Mouse (Mus musculus): Measurements from ENCODE around the gene Kalrn.

Gene Kalrn

DNA sequence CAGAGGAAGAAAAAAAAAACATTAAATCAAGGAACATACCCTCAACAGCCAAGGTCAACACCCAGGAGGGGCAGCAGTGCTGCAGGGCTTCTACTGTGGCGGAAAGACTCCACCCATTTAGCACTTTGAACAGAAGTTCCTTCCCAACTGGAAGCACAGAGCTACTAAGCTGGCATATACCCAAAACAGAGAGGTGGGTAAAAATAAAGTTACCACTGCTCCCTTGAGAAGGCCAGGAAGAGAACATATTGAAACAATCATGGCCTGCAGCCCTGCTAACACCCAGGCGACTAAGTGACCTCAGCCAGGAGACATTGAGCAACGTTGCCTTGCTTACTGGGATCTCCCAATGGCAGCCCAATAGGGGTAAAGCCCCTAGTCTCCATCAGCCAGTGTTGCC, 79.4 kb downstream of the Kalrn start:
- no peak for DNase-seq

DNA sequence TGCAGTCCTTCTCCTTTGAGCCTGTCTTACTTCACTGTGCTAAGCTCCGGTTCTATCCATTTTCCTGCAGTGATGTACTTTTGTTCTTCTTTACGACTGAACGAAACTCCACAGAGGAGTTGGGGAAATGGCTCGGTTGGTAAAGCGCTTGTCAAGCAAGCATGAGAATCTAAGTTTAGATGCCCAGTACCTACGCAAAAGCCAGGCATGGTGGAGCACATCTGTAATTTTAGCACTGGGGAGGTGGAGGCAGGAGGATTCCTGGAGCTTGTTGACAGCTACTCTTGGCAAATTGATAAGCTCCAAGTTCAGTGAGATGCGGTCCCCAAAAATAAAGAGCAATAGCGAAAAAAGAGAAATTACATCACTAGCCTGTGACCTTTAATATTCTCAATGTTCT, 82.1 kb downstream of the Kalrn start:
- DNase-seq, result no peak

DNA sequence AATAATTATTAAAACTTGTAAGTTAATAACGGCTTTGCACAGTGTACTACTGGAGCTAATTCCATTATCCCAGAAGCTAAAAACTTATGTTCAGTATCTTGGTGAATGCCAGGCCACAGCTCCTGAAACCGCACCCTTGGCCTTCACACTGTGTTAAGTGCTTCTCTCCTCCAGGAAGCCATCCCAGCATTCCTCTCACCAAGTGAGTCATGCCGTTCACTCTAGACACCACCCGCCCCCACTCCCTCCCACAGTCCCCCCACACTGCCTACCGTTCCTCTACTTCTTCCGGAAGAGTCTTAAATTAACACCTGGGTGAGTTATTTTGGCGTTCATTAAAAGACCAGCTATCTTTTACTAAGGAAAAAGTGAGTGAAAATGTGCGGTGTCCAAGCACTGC, 82.8 kb downstream of the Kalrn start:
- DNase-seq, result no peak

DNA sequence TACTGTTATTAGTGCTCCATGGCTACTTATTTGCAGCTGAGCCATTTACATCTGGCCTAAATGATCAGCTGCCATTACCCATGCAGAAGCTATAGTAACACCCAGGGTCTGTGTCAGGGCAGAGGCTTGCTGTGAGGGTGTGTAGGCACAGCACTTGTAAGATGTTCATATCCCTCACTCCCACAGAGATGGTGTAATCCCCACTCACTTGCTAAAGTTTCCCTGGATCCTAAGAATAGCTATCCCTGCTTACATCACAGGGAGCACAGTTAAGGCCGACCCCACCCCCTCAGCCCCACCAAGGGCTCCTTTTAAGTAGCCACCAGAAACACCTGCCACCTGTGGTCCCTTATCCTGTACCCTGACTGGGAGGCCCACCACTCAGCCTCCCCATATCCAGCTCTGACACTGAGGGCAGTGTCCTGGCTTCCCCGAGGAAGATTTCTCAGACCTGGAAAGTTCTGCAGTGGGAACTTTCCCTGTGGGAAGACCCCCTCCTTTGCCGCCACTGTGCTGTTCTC, 83.5 kb downstream of the Kalrn start:
- no peak for DNase-seq

DNA sequence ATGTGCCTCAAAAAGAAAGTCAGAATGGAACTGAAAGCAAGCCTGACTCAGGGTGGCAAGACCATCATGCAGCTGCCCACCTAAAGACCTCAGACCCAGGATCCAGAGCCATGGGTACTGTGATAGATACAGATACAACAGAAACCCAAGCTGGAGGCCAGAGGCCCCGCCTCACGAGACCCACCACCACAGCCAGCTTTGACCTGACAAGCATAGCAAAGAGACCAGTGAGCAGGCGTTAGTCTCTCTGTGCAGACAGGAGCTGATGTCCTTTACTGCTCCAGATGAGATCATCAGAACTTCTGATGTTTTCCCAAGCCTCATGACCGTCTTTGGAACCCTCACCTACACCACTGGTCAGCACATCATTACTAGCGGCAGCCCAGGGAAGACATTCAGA, 85.5 kb downstream of the Kalrn start:
- no peak for DNase-seq

DNA sequence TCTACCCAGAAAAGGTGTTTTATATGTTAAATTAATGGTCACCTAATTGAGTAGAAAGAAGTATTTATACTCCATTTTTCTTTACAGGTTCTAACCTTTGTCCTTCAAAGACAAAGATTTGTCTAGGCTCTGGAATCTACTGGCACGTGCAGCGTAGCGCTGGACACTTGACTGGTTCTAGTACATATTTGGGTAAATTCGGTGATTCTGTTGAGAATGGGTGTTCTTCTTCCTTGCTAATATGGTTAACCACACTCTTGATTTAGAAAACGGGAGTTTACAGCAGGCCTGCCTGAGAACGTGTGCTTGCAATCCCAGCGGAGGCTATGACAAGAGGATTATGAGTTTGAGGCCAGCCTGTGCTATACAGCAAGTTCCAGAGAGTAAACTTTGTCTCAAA, 86.1 kb downstream of the Kalrn start:
- DNase-seq, result no peak

DNA sequence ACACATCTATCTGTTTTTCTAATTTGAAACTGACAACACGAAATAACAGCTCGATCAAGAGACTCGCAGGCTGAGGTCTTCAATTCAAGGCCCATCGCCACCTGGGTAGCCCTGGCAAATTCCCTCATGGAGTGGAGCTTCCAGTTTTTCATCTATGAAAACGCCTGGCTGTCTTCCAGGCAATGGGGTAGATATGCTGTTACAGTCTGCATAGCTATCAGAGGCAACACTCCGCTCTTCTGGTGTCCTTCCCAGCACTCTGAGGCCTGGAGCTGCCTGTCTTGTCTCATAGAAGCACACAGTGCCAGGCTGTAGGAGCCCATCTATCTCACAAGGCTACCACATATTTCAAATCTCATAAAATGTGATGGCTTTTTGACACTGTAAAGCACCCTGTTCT, 87.8 kb downstream of the Kalrn start:
- DNase-seq, result peak in 1 of 2 experiments; percentile 6

DNA sequence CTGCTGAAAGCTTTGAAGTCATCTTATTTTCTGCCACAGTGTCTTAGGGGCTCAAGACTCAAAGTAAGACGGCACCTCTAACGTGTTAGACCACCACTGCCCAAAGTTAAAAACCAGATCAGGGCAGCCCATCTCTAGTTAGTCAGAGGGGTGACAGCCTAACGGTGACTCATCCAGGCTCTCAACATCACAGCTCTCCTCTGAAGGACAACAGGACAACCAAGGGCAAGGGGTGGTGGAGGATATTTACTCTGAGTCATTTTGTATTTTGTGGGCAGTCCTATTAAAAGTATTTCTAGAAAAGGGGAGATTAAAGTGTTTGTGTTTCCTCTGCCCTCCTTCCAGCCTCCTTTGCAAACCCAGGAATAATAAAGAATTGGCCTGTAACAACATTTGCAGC, 88.4 kb downstream of the Kalrn start:
- no peak for DNase-seq

DNA sequence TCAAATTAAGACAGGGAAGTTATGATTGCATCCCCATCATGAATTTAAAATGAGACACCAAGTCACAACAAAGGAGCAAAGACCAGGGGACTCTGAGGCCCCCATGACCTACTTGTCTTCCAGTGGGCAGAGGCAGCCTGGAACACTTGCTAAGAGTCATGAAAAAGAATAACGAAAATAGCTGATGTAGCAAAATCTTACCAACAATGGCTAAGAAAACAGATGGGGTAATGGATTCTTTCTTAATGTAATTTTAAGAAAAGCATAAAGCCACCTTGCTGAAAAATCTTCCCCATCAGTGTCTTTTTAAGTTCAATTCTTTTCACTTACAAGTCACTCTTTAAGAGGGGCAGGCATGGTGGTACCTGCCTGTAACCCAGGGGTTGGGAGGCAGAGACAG, 89.1 kb downstream of the Kalrn start:
- DNase-seq, result no peak

DNA sequence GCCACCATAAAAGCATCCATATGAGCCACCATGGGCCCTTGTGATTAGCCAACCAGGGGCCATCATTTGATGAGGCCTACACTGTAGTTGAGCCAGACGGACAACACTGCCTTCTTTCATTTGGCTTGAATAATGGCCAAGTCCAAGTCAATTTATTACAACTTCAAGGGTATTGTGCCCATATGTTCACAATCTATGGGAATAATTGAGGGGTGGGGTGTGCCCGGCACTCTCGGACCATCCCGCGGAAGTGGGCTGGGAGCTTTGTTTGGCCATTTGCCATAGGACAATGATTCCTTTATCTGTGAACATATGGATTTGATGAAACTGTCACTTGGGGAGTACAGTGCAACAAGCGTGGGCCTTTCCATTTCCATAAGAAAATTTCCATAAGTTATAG, 89.6 kb downstream of the Kalrn start:
- no peak for DNase-seq

DNA sequence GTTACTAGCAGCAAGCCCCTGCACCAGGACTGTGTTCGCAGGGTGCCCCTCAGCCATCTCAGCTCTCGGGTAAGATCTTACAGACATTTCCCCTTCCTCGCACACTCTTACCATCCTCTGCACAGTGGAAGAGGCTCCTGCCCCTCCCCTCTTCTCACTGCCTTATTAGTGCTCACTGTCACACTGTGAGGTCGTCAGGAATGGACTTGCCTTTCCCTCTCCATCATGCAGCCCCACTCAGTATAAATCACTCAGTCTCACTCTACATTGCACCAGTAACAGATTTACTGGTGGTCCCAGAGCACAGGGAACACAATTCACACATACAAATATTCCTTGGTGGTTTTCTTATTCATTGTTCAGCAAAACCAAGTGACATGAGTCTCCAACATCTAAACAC, 98.6 kb downstream of the Kalrn start:
- DNase-seq, result no peak

DNA sequence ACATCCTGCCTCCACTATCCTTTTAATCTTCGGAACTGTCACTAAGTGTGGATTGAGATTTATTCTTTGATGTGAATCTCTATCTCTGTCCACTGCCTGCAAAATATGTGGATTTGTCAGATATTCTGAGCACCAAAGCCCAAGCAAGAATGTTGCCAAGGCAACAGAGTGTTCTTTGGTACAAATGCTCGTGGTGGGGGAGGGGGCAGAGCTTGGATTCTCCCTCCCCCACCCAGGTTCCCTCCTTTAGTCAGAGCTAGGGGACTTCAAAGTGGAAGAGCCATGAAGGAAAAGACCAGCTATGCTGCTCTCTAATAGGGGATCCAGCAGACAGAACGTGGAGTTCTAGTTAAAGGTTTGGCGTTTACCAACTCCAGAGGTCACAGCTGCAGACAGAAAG, 99.4 kb downstream of the Kalrn start:
- DNase-seq, result no peak

DNA sequence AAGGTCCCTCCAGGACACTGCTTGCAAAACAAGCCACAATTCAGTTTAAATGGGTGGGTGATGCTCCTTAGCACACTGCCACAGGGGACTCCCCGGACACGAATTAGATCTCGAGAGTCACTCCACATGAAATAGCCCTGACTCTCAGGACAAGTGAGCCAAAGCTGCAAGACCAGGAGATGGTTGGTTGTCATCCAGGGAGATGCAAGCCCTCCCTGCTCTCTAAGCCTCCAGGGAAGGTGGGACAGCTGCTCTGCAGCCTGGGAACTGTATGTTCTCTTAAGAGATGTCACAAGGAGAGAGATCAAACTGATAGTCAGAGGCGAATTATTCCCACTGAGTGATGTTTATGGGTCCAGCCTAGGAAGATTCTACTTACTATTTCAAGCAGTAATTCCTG, 101.9 kb downstream of the Kalrn start:
- DNase-seq, result no peak

DNA sequence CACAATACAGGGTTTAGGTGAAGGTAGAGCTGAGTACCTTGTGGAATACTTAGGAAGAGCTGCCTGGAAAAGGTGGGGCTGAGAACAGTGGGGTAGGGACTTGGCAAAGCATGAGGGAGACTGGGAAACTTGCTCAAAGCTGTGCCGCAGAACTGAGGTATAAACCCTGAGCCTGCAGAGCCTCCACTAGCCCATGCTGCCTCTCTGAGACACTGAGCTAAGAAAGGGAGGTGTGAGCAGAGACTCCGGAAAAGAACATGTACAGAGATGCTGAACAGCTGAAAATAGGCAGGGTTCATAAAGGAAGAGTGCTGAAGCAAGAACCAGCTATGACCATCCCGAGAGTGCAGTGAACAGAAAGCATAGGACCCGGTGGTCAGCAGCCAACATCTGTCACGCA, 103.0 kb downstream of the Kalrn start:
- no peak for DNase-seq

DNA sequence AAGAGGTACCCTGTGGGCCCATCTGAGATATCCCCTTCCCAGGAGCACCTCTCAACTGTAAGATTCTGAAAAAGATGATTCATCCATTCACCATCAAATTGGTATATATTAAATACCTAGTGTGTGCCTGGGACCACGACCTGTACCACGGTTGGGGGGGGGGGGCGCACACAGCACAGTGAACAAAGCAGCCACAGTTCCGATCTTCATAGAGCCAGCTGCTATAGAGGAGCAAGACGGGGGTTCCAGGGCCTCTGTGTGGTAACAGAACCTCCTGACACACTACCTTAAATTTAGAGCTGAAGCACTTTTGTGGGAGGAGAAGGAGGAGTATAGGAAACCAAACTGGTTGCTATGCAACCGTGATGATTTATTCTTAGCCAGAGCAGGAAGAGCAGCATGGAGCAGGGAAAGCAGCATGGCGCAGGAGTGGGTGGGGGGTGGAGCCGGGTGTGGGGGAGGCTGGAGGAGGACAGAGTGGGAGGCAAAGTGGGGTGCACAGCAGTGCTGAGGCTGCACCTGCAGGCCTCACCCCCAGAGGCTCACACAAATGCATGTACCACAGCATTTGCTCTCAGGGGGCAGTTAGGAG, 104.0 kb downstream of the Kalrn start:
- no peak for DNase-seq

DNA sequence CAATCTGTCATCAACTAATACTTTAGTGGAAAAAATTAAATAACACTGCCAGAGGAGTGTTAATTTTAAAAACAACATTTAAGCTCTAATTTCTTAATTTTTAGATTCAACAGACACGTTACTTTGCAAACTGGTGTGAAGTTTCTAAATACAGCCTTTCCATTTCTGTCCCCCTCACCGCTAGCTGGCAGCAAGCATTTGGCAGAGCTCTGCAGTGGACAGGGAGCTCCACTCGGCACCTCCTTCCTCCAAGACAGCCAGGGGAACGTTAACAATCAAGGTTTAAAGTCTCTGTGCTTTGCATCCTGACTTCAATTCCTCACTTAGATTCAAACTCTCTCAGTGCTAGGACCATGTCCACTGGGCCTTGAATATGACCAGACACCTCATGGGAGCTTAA, 106.7 kb downstream of the Kalrn start:
- peak in 1 of 2 experiments; percentile 4 for DNase-seq

DNA sequence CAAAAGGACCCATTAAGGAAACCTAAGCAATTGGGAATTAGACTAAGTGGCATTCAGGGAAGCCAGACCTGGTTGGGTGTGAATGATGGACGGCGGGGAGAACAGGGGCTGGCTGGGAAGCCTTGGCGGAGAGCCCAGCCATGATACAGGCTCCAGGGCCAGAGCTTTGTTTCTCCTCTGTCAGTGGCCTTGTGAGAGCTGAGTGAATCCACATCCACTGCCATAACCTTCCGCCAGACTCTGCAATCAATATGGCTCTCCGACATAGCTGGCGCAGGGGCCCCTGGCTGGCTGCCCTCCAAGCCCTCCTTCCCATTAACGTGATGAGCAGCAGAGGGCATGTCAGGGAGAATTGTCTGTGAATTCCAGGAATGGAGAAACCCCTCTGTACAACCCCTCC, 117.0 kb downstream of the Kalrn start:
- no peak for DNase-seq

DNA sequence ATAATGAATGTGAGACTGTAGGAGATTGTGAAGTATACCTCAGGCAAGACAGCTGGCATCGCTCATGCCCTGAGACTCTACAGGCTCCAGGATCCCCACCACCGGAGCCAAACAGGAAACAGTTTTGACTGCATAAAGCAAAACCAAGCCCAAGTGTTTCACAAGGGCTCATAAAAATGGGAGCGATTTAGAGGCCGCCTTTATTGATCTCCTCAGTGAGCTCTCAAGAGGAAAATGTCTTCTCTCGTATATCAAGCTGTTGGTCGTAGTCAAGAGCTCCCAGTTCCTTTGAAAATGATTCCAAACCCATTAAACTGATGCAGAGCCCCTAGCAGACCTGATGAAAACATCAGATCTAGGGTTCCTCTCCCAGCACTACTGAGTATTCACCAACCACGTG, 127.7 kb downstream of the Kalrn start:
- no peak for DNase-seq

DNA sequence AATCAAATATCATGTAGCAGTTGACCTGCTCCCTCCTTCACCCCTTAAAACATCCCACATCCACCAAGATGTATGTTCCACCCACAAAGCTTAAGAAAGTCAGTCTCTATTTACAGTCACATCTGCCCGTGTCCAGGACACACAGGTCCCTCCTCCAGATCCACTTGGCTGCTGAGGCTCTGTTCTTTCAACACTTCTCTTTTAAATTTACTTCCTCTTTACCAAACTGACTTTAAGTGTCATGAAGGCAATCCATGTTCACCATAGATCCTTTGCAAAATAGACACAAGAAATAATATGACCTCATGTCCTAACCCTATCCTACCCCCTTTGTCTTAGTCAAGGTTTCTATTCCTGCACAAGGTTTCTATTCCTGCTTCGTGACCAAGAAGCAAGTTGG, 131.6 kb downstream of the Kalrn start:
- no peak for DNase-seq

DNA sequence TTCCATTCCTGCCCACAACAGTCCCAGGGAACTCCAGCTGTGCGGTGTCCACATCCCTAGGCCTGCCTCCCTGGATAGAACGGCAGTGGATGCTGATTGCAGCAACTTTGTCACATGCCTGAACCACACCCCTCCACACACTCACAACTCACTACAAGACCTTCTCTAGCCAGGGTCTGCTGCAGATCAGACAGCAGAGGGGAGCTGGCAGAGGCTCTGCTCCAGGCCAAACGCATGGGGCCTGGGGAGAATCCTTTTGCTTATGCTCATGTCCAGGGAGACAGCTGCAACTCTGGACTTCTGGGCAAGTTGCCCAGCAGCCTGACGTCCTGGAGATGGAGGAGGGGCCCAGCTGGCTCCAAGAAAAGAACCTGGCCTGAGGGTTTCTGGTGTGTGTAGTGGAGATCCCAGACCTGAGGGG, 132.3 kb downstream of the Kalrn start:
- DNase-seq, result peak; percentile 8 to 16

DNA sequence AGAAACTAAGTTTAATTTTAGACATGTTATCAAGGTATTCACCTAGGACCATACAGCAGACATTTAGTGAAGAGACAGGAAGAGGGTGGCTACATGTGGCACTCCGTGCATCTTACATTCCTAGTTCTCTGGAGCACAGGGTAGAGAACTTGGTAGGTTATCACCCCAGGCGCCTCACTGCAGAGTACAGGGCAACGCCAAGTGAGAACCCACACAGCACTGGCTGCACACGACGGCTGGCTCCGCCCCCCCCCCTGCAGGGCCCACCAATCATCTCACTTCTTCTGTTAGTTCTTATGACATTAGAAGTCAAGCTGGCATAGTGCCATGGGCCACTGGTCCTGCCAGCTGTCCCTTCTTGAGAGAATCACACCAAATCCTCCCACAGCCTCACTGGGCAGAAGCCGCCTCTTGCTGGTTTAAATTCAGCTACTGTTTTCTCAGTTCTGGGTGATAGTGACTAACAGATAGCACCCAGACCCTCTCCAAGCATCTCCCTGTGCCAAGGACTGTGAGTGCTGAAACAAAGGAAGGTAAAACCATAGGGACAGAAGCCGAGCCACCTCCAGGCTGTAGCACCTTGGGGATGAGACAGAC, 133.2 kb downstream of the Kalrn start:
- DNase-seq, result peak in 1 of 2 experiments; percentile 3

DNA sequence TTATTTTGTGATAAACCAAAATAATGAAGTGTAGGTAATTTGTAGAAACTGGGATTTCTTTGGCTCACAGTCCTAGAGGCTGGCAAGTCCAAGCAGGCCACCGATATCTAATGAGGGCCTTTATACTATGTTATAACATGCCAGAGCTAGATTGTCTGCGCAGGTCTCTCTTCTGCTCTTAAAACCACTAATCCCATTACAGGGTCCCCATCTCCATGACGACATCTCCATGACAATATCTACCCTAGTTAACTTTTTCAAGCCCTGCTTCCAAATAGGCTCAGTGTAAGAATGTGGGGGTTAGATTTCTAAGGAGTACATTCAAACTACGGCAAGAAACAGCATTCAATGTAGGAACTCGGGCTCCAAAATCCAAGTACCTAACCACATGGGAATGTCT, 143.2 kb downstream of the Kalrn start:
- DNase-seq, result no peak

DNA sequence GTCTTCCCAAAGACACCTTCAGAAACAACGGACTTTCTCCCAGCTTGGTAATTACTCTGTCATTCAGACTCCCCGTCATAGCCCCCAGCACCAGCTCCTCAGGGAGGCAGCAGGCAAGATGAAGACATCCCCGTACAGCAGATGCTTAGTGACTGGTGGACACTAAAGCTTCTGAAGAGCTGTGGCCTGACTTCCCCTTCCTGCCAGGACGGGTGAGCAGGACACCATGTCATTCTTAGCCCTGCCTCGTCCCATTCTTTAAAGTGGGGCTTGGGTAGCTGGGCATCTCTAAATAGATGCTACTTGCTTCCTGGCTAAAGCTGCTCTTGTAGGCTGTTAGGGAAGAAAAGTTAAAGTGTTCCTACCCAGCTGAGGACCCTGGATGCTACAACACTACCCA, 145.7 kb downstream of the Kalrn start:
- no peak for DNase-seq

DNA sequence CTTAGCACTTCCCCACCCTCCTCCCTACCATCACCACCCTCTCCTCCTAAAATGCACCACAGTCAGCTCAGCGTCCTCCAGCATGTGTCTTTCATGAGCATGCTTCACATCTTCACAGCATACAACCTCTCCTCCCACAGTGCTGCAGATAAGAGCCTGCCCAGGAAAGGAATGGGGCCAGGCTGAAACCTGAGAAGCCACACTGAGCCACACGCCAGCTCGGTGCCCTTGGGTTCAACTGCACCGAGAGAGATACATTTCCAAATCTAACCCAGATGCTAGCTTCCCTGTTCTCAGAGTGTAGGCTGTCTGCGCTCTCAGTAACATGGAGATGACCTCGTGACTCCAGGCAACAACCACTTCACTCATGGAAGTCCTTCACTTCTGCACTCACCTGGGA, 151.9 kb downstream of the Kalrn start:
- DNase-seq, result no peak

DNA sequence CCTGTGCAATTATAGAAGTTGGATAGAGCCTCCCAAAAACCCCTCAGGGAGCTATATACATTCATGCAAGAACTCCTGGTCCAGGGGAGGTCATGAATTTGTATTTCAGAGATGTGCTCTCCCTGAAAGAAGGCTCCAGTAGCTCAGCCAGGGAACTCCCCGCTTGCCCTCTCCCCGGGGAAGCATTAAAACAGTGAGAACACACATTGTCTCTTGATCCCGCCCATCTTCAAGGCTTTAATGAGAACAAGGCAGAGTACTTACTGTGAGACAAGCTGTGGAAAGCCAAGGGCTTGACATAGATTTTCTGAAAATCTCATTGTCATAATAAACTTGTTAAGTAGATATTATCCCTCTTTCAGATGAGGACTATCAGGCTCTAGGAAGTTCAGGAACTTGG, 155.4 kb downstream of the Kalrn start:
- DNase-seq, result no peak

Data from cerebellum, postnatal 36 days (tissue).